Mouse (Mus musculus): Measurements from ENCODE around the gene Akt3.

The Akt3 gene

GRCm38 (mm10) chr1:177061761-177062160, 196.2 kb downstream of the Akt3 start:
- no peak for DNase-seq (ENCODE audit: low read depth in 2 of 2, low spot score in 2 of 2)

DNA sequence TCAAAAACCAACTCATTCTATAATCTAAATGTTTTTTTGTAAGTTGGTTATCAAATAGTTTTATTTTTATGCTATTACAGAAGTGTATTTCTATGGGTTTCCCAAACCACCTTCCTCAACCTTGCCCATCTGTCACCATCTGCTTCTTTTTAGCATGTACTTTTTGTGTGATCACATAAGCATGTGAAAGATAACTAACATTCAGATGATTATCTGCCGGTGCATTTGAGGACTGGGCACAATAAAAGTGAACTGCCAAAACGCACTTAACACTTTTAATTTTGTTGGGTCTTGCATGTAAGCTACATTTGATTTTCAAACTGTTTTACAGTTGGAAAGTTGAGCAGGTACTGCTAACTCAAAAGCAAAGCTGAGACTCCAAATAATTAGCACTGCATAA, 203.1 kb downstream of the Akt3 start:
- no peak for DNase-seq (ENCODE audit: low read depth in 2 of 2, low spot score in 2 of 2)

DNA sequence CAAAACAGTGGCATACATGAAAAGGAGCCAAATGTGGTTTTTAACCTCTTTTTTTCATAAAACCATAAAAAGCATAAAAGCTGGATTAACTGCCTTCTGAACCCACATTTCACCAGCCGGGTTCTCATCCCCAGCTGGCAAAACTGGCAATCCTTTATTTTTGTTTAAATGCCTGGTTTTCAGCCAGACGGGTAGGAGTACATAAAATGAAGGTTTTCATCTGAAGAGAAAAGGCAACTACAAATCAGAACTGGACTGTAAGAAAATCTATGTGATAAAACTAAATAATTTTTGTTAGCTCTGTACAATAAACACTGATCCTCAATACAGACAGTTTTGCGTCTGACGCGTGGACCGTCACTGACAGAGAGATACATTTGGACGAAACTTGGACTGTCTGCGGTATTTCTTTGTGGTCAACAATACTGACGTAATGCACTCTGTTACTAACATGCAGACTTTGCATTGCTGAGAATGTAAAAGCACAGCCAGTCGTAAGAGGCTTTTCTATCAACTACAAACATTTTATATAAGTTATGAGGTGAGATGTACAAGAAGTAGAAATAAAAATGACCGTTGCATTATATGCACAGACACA, 206.5 kb downstream of the Akt3 start:
- no peak for DNase-seq (ENCODE audit: low read depth in 2 of 2, low spot score in 2 of 2)

GRCm38 (mm10) chr1:177048773-177049172, 209.2 kb downstream of the Akt3 start:
- DNase-seq (ENCODE audit: low read depth in 2 of 2, low spot score in 2 of 2), result no peak

DNA sequence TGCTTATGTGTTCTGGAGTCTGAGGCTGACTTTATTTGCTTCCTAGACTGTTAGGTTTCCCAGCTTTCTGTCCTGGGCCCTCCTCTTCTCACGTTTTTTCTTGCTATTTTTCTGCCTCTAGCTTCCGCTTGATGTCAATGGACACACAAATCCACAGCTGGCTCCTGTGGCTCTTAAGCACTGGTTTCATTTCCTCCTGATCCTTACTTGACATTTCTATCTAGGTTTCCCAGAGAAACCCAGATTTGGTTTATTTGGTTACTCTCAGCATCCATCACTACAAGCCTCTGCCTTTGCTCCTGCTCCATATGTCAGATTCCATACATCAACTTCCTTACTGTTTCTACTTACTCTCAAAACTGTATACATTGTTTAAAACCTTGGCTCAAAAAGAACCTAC, 211.0 kb downstream of the Akt3 start:
- no peak for DNase-seq (ENCODE audit: low read depth in 2 of 2, low spot score in 2 of 2)

GRCm38 (mm10) chr1:177045885-177046284, 212.1 kb downstream of the Akt3 start:
- no peak for DNase-seq (ENCODE audit: low read depth in 2 of 2, low spot score in 2 of 2)

DNA sequence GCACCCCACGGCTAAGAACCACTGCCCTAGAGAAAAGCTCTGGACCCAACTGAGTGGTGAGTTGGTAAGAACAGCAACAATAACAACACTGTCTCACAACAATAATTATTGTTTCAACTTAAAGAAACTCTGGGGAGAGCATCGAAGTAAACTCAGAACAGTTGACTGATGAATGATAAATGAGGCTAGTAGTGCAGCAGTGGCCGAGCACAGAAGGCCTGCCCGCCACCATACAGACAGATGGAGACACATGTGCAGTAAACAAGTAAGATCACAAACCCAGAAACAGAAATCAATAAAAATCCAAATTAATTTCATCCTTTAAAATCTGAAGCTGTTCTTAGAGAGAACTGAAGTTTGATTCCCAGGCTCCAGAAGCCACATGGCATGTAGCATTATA, 217.9 kb downstream of the Akt3 start:
- no peak for DNase-seq (ENCODE audit: low read depth in 2 of 2, low spot score in 2 of 2)

DNA sequence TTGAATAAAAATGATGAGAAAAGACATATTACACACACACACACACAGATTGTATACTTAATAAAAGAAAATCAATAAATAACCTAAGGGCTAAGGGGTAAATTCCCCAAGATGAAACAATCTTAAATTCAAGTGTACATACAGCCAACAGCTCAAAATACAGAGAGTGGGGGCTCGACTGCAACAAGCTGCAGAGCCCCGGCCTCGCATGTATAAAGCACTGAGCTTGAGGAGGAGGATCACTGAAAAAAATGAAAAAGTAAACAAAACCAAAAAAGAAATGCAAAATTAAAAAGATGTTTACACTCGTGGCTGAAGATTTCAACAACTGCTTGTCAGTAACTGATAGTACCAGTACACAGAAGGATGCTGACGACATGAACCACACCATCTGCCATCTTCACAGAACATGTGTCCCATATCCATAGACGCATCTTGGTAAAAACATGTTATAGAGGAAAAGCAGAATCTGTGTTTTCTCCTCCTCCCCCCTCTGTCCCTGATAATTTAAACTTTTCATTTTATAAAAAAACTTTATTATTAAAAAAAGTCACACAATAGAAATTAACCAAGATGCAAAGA, 218.8 kb downstream of the Akt3 start:
- no peak for DNase-seq (ENCODE audit: low read depth in 2 of 2, low spot score in 2 of 2)

DNA sequence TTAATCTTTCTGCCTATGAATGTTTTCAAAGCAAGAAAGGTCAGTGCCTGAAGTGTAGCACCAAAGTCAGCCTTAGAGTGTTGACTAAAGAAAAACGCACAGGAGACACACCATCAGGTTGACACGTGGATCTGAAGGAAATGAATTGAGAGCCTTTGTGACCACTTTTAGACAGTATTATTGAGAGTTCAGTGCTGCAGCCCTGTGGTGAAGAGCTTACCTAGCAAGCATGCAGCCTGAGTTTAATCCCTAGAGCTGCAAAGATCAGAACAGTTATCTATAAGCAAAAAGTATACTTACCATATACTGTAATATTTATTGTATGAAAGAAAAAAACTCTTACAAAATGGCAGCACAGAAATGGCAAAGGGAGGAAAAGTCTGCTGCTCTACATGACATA, 219.6 kb downstream of the Akt3 start:
- DNase-seq (ENCODE audit: low read depth in 2 of 2, low spot score in 2 of 2), result no peak

- no peak for DNase-seq (ENCODE audit: low read depth in 2 of 2, low spot score in 2 of 2)
Observed at GRCm38 (mm10) chr1:177035460-177035859, 222.5 kb downstream of the Akt3 start.

DNA sequence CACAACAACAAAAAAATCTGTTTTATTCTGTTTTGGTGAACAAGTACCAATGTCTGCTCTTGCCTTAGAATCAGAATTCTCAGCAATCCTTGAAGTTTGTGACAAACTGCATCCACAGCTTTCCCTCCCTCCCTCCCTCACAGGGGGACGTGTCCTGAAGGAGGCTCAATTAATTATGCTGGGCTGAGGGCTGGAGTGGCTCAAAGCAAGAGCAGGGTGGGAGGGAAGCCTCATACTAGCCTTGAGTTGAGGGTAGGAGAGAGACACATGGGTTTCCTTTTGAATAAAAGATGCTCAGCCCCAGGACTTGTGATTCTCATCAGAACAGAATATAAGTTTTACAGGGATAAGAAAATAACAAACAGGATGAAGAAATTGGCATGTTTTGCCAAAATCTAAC, 225.8 kb downstream of the Akt3 start:
- DNase-seq (ENCODE audit: low read depth in 2 of 2, low spot score in 2 of 2), result no peak

GRCm38 (mm10) chr1:177031196-177031595, 226.8 kb downstream of the Akt3 start:
- no peak for DNase-seq (ENCODE audit: low read depth in 2 of 2, low spot score in 2 of 2)

- no peak for DNase-seq (ENCODE audit: low read depth in 2 of 2, low spot score in 2 of 2)
Observed at GRCm38 (mm10) chr1:177030669-177031068, 227.3 kb downstream of the Akt3 start.

DNA sequence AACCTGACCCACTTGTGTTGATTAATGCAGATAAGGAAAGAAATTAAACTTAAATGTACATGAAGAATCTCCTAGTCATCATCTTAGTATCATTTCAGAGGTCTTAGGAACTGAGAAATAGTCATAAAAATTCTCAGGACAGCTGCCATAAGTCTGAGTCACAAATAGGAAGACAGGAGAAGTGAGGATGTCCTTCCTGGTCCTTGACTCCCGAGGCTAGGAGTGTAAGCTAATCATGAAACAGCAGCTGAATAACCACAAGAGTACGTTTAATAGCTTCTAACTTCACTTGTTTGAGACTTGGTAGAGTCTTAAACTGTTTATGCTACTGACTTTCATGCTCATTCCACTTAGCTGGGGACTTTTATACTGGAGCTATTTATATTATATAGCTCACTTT, 229.0 kb downstream of the Akt3 start:
- no peak for DNase-seq (ENCODE audit: low read depth in 2 of 2, low spot score in 2 of 2)

DNA sequence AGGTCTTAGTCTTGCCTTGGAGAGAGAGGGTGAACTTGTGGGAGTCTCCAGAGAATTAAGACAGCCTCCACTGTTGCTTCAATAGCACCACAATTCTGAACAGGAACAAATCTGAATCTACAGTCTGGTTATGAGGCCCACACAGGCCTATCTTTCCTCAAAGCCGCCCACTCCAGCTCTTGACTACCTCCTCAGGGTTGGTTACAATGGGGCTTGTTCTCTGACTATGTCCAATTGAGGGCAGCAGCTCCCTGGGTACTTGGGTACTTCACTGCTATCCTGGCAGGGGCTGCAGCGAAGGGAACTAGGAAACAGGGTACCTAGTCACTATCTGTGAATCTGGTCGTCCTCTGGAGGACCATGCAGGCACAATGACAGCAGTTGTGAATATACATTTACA, 230.3 kb downstream of the Akt3 start:
- no peak for DNase-seq (ENCODE audit: low read depth in 2 of 2, low spot score in 2 of 2)

GRCm38 (mm10) chr1:177022751-177023150, 235.3 kb downstream of the Akt3 start:
- DNase-seq (ENCODE audit: low read depth in 2 of 2, low spot score in 2 of 2), result no peak

DNA sequence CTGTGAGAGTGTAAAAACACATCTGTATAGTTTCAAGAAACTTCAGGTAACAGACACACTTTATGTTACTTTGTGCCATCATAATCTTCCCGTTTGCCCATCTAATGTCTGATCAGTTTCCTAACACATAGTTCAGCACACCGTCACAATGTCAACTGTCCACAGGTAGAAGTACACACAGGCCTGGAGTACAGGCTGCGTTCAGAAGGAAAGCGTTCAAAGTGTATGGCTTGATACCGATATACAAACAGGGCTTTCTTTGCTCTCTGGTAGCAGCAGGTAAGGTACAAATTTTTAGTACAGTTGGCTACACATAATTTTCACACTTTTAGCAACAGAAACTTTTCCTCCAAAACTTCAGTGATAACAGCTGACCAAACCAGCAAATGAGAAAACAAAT, 238.3 kb downstream of the Akt3 start:
- DNase-seq (ENCODE audit: low read depth in 2 of 2, low spot score in 2 of 2), result no peak

DNA sequence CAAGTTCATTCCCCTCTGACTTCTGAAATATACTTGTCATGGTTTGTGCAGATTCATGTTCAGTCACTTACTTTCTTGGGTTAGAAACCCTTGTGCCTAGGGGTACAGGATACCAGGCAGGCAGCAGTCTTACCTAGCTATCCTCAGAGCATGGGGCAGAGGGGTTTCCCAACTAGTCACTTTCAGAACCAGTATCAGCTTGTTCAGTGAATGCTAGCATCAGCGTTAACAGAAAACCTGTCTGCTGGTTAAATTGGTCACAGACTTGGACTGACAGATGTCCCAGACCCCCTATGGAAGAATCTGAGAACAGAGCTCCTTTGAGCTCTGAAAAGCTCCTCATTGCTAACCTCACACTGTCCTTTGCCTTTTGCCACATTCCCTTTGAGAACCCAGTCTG, 239.3 kb downstream of the Akt3 start:
- DNase-seq (ENCODE audit: low read depth in 2 of 2, low spot score in 2 of 2), result no peak

GRCm38 (mm10) chr1:177016729-177017128, 241.3 kb downstream of the Akt3 start:
- no peak for DNase-seq (ENCODE audit: low read depth in 2 of 2, low spot score in 2 of 2)

- no peak for DNase-seq (ENCODE audit: low read depth in 2 of 2, low spot score in 2 of 2)
Observed at GRCm38 (mm10) chr1:177015917-177016316, 242.1 kb downstream of the Akt3 start.

DNA sequence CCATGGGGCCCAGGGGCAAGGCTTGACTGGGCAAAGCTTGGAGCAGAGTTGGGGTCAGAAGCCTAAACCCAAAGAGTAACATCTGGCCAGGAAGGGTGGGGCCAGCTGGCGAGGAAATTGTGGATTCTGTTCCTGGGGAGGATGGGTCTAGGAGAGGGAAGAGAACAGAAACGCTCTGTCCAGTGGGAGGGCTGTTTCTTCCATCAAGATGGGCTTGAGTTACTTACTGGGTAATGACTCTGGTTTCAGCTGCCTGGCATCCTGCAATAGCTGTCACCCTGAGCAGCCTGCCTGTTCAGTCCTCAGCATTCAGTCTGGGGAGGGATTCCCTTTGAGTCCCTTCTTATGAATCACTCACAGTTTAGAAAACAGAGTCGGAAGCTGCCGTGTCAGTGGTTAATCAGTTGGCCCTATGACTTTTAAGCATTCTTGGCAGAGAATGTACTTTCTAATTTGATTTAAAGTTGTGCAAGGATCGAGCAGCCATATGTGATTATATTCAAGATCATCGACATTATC, 243.0 kb downstream of the Akt3 start:
- DNase-seq (ENCODE audit: low read depth in 2 of 2, low spot score in 2 of 2), result no peak

- no peak for DNase-seq (ENCODE audit: low read depth in 2 of 2, low spot score in 2 of 2)
Observed at GRCm38 (mm10) chr1:177014346-177014745, 243.7 kb downstream of the Akt3 start.

GRCm38 (mm10) chr1:177013776-177014175, 244.2 kb downstream of the Akt3 start:
- DNase-seq (ENCODE audit: low read depth in 2 of 2, low spot score in 2 of 2), result no peak
